Mouse (Mus musculus) c-Kit-positive CD71-positive TER-119-positive erythroid progenitor cells, embryonic 14.5 days (primary cell): ENCODE results near the gene Hmgcs2.

ENCODE experiments used
- DNase-seq: peaks from one replicate; pipeline ENCODE4 v3.0.0-alpha.2; 2013; ENCODE audit warnings: low spot score

The Hmgcs2 gene

DNA sequence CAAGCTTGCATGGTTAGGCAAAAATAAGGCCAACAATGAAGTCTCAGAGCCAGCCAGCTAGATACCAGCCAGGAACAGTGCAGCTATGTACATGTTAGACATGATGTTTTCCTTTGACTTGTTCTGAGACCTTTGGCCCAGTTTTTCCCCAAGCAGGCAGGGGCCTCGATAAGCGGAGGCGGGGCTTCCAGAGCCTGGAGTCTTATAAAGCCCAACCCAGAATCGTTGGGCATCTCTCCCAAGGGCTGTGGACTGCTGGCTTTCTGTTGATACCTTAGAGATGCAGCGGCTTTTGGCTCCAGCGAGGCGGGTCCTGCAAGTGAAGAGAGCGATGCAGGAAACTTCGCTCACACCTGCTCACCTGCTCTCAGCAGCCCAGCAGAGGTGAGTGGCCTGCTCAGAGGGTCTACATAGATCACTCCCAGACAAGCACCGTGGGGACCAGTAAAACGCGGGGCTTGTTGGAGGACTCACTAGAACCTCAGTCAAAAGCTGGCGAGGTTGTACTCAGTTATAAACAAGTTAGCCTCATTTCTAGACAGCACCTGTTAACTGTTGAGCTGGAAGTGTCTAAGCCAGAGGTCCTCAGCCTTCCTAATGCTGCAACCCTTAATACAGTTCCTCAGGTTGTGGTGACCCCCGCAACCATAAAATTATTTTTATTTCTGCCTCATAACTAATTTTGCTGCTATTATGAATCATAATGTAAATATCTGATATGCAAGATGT, at the start of gene Hmgcs2:
Gene Hmgcs2, plus strand, starts transcription at position 232 of the 729 bp plus-strand sequence.
- no peak for DNase-seq

DNA sequence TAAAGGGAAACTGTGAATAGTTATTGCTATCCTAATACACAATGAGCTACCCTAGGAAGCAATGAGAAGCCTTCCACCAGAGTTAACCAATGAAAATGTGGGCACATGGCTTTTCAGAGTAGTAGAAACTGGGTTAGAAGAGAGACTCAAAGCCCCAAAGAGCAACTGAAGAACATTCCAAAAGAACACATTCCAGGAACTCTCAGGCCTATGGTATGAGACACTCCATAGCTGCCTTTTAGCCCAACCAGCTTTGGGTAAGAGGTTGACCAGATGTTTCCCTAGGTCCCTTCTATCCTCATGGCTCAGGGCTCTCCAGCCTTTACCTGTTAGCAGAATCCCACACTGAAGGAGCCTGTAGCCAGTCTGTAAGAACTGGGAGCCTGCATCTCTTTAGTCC, 46.7 kb upstream of the Hmgcs2 start:
- no peak for DNase-seq

DNA sequence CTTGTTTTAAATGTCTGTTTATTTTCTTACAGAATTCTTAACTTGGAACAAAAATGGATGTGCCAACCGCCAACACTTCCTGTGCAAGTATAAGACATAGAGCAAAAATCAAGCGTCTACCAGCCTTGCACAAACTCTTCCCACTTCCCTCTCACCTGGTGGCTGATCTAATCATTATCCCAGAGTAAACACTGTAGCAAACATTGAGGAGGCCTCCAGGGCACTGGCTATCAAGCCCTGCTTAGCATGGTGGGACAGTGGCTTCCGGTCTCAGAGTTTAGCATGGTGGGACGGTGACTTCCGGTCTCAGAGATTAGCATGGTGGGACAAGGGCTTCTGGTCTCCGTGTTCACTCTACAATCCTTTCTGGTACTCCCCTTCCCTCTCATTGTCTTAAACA, 44.0 kb upstream of the Hmgcs2 start:
- no peak for DNase-seq

DNA sequence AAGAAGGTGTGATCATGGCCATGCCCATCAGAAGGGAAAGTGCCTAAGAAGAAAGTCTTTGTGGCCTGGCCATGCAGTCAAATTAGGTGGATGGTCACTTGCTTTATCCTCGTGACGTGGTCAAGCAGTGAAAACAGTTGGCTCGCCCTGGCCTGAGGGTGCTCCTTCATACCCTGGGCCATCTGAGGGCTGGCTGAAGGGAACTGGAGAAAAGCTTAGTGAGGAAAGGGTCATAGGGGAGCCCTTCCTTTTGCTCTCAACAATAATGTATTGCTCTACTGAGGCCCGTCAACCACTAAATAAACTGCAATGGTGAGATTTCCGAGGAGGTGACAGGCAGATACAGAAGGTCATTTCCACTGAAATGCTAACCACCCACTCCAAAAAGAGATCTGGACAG, 43.0 kb upstream of the Hmgcs2 start:
- no peak for DNase-seq

DNA sequence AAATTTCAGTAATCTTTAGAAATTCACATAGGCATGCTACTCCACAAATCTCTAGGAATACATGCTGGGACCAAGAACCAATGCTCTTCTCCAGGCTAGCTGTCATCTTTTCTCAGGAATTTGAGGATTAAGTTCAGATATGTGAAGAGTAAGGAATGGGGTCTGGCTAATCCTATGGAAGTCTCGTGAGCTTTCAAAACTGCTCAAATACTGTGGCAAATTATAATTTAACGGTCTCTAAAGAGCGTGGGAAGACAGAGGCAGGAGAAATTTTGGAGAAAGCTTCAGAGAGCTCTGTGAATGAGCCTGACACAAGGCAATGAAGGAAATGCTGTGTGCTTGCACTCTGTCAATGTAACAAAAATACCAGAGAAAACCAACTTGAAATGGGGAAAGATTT, 42.1 kb upstream of the Hmgcs2 start:
- no peak for DNase-seq

DNA sequence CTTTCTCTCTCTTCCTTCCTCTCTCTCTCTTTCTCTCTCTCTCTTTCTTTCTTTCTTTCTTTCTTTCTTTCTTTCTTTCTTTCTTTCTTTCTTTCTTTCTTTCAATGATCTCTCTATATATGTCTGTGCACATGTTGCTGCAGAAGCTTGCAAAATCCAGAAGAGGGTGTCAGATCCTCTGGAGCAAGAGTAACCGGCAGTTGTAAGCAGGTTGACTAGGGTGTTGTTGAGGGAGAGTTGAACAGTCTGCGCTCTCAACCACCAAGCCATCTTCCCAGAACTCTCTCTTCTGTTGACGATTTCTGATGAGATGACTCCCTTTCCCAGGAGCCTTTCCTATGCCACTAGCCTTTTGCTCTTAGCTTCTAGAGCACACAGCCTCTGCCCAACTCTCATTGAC, 38.2 kb upstream of the Hmgcs2 start:
- DNase-seq = no peak

DNA sequence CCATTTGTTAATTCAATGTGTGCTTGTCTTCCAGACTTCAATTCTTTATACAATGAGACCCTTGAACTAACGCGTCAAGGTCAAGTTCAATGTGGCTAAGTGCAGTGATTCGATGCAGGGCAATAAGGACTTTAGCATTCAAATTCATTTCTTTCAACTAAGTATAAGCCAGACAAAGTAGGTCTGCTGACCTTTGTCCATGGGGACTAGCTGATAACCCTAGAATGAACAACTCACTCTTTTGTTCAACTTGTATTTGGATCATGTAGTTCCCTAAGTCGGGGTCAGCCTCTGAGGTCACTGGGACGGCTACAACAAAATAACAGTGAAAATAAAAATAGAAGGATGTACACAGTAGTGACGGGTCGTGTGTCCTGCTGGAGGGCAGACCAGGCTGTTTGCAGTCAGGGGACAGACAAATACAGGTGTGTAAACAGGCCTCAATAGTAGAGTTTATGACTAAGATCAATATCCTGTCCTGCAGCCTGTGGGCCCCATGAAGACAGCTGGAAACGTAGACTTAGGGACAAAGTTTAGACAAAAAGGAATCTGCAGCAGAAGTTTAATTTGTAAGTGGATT, 37.7 kb upstream of the Hmgcs2 start:
- DNase-seq = no peak

DNA sequence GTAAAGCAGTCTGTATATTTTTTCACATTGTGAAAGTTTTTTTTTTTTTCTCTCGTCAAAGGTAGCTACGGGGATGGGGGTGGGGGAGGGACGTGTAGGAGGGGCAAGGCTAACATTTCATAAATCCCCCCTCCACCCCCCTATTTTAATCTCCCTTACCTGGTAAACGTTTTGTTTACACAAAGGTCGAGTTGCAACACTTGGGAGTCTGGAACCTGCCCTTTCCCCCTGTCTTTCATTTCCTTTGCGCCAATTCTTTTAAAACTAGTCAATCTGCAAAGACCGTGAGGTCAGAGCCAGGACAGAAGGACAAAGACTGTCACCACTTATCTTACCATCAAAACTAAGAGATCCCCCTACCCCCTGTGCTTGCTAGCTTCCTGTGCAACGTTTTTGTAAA, 34.3 kb upstream of the Hmgcs2 start:
- DNase-seq = no peak

DNA sequence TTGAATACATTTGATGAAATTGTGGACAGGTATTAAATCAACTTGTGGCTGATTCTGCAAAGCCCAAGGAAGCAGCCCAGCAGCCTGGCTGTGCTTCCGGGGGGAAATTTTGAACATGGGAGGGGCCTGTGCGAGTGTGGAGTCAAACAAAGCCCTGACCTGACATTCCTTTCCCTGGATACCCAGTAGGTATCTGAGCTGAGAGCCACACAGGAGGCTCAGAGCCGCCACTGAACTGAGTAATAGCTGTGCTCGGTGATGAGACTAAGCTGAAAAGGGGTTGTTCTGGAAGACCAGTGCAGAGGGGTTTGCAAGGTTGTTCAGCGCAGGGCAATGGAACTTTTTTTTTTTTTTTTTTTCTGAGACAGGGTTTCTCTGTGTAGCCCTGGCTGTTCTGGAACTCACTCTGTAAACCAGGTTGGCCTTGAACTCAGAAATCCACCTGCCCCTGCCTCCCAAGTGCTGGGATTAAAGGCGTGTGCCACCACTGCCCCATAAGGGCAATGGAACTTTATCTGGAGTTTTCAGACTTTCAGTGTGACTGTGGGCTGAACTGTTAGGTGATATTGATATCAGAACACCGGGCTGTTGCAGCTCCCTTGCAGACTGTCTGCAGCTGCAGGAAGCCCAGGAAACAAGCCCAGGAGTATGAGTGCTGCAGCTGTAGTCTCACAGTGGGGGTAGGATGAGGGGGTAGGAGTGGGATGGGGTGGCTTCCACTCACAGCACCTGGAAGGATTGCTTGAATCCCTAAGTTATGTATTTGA, 33.1 kb upstream of the Hmgcs2 start:
- no peak for DNase-seq

DNA sequence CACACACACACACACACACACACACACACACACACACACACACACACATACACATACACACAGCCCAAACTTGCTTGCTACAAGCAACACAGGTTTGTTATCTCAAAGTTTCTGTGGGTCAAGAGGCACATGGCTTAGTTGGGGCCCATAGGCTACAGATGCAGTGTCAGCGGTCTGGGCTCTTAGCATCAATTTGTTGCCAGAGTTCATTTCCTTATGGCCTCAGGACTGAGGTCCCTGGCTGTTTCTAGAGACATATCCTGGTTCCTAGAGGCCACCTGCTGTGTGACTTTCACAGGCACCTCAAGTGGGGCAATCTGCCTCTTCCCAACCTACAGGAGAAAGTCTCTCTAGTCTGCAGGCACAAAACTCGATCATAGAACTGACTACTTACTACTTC, 30.9 kb upstream of the Hmgcs2 start:
- no peak for DNase-seq

DNA sequence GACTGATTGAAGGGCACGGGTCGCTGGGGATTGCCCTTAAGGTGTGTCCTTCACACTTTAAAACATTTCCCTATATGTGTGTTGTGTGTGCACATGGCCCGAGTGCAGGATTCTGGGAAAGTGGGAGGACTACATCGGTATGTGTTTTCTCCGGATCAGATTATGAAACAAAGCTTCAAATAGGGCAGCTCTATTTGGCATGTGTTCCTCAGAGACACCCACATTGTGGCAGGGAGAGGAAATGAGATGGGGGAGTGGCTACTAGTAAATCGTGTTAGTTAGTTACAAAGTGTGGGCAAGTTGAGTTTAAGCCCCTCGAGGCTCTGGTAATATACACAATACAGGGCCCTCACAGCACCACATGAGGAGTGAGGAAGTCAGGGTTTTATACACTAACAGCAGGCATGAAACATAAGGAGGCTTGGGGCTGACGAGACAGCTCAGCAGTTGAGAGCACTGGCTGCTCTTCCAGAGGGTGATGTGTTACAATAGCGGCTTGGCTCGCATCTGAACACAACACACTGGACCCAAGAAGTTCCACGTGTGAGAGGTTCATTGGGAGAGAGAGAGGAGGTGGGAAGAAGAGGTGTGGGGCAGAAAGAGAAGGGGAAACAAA, 30.3 kb upstream of the Hmgcs2 start:
- no peak for DNase-seq

DNA sequence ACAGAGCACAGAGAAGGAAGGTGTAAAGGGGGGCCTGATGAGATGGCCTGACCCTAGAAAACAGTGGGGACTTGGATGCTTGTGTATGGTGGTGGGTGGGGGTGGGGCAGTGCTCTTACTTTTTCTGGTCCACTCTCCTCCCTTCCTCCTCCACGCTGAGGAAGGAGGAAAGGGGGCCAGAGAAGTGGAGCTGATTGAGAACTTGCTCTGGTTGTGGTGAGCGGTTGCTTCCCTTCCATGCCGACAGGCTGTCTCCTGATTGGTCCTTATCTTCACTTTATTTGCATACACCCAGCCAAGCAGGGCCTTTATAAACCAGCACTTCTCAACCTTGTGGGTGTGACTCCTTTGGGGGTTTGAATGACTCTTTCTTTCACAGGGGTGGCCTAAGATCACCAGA, 26.2 kb upstream of the Hmgcs2 start:
- no peak for DNase-seq

DNA sequence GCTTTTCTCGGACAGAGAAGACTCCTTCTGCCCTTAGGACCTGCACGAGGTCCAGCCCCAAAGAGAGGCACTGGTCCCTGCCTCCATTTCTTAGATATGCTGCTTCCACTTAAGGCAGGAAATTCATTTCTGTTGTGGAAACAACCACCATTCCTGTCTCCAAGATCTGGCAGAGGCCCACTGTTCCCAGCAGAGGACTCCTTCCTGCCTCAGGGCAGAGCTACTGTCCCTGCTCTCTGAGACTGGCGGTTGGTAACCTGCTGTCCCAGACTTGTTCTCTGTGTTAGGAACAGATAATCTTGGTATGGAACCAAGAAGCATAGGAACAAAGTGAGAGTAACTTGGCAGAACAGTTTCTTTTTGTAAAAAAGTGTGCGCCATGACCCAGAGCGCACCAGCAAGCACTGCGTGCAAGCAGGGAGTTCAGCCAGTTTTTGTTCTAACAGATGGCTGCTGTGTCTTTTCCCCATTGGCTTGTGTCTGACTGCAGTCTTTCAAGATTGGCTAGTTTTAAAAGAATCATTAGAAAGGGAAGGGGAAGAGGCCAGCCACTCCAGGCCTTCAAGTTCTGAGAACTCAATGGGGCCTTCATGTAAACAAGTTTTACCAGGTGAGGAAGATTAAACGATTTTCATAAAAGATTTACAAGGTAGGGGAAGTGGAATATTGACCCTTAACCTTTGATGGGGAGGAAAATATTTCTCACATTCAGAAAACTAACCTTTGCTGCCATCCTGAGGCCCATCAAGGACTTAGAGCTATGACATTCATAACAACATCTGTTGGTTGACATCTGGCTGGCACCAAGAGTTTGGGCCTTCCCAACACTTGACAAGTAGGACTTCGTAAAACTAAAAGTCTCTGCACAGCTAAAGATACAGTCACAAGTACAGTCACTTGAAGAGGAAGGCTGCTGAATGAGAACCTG, 25.3 kb upstream of the Hmgcs2 start:
- DNase-seq = no peak

DNA sequence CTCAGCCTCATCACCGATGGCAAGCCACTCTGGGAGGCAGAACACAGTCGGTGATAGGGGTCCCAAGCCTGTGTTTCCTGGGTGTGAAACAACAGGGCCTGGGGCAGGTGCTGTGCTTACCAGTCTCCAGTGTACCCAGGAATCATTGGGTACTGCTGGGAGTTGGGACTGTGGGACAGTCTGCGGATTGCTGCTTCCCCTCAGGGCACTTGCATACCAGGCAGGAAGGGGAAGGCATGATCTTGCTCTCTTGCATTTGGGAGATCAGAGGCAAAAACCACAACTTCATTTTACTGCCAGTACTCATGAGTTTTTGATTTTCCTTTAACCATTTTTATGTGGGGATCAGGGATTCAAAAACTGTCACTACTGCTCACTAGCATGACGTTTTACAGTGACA, 21.5 kb upstream of the Hmgcs2 start:
- DNase-seq = no peak

DNA sequence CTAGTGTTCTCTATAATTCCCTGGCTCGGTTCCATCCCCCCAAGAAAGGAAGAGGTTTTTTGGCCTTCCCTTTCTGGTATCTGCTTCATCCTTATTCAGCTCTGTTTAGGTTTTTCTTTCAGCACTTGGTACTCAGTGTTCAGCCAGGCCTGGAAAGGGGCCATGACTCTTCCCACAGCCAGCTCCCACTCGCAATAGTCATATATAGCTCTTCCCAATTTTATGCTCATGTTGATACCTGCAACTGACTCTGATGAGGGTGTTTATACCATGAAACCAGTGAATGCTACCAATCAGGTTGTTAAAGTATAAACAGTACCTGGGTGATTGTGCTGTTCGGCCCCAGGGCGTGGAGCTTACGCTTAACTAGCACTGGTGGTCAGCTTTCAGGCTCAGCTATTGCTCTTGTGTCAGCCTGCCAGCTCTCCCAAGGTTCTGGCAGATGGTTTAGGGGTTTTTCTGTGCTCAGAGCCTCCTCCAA, 20.9 kb upstream of the Hmgcs2 start:
- no peak for DNase-seq

DNA sequence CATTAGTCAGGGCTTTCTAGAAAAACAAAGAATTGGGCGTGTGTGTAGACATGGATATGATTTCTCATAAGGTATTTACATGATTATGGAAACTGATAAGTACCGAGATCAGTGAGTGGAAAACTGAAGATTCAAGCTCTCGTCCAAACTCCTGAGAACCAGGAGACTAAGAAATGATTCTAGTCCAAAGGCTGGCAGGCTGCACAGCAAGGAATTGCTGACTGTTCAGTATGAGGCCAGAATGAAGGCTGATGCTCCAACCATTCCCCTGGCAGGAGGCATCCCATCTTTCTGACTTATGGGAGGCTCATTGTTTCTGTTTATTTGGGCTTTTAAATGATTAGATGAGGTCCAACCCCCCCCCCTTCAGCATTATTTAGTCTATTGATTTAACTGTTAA, 19.7 kb upstream of the Hmgcs2 start:
- no peak for DNase-seq

DNA sequence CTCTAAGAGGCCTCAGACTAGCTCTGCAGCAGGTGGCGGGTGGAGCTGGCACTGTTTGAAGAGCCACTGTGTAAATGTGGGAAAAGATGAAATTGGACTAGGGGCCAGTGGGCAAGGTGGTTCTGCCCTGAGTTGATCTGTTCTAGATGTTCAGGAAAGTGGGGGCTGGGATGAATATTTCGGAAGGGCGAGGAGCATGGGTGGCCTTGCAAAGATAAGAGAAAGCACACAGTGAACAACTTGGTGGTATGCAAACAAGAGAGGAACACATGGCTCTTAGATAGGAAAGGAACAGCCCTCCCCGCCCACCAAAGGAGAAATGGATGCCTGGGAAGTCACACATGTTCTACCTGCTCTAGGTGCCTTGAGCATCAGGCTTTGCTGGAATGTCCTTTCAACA, 18.8 kb upstream of the Hmgcs2 start:
- DNase-seq = peak; percentile 39

DNA sequence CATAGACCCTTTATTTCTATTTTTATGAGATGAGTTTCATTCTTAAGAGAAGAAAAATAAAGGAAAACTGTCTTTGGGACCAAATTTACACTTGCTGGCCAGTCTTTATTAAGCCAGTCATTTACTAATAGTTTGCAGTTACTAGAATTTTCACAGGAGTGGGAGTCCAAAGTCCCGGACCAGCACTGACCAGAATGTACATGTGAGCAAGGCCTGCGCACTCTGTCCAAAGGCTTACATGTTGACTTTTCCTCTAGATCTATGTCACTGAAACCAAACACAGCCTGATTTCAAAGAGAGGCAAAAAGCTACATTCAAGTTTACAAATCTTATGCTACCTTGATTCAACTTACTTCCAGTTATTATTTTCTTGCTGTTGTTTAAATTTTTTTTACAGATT, 18.1 kb upstream of the Hmgcs2 start:
- DNase-seq = no peak

DNA sequence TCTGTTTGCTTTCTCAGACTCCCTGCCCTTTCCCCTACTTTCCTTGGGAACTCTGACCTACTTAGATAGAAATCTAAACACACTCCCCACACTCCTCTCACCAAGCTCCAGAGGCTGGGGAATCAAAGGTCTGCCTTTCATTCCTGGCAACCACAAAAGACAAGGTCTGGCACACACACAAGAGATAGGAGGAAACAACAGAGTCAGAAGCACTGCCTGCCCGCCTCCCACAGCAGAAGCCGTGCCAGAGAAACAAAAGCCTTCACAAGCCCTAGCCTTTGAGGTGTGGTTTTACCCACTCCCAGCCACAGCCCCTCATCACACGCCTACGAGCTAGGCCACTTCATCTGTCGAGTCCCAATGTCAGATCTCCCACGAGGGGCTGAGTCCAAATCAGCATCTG, 13.0 kb upstream of the Hmgcs2 start:
- DNase-seq = no peak

DNA sequence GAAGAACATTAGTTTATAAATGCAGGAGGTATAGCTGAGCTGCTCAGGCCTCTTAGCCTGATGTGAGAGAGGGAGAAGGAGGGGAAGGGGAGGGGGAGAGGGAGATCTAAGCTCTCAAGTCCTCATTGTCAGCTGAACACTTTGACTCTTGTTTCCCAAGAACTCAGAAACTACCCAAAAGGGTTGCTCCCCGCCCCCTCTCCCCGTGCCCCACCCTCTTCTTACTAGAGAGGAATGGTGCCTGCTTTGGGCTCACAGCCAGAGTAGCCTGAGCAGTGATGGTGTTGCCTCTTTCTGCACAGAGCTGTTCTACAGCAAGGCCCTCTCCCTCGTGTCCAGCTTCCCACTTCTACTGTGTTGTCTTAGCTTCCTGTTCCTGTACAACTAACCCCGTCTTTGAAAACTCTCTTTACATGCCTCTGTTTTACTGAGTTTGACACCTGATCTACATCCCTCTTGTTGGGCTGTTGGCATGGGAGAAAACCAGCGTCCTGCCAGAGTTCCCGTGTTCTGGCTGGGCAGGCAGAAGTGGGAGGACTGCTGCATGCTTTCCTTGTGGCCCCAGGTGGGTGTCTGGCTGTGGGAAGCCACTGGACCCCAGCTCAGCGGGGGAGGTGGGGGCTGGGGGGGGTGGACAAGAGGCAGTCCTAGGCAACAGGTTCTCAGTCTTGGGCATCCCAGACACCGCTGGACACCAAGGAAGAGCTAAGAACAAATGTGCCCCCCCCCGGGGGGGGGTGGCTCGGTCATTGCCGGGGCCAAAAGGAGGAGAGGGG, 6.4 kb upstream of the Hmgcs2 start:
- DNase-seq = no peak

DNA sequence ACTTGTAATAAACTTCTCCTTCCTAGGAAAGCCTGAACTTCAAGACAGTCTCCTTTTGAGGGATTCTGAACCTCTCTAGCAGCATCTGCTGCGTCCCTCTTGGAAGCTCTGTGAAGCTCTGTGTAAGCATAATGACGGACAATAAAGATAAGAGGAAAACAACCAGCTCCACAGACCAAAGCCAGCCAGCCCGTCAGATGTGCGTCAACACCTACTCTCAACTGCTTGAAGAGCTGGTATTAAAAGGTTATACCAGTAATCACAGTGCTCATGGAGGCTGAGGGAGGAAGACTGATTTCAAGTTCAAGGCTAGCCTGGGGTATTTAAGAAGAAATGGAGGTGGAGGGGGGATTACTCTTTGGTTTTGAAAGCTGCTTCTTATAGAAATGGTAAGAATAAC, 553 bp upstream of the Hmgcs2 start:
- DNase-seq = no peak
